Mouse (Mus musculus) forebrain, embryonic 13.5 days (tissue): ENCODE results near the gene R3hdm2. TPM values are rescaled to one million over a fixed set of nuclear protein-coding genes. Genes with fewer than 3 reads are reported as not detected.

Experiments
- ATAC-seq: fragments of 200-750 bp; cut with Nextera tagmentation; 2 replicates; pipeline ENCODE4 v1.8.0; 2017
- H3K27ac ChIP-seq: fragments of 300-500 bp; sonication (generic); 2 replicates; pipeline ENCODE4 v1.5.1; 2015; ENCODE audit warnings: inconsistent platforms, mild to moderate bottlenecking, moderate library complexity
- H3K27me3 ChIP-seq: fragments of 300-500 bp; sonication (generic); 2 replicates; pipeline ENCODE4 v1.6.1; 2015; ENCODE audit warnings: mild to moderate bottlenecking, inconsistent platforms
- H3K36me3 ChIP-seq: fragments of 300-500 bp; sonication (generic); 2 replicates; pipeline ENCODE4 v1.6.1; 2015; ENCODE audit warnings: mild to moderate bottlenecking, inconsistent platforms; ENCODE audit not compliant: poor library complexity, severe bottlenecking
- H3K4me1 ChIP-seq: fragments of 300-500 bp; sonication (generic); 2 replicates; pipeline ENCODE4 v1.6.1; 2015; ENCODE audit warnings: inconsistent platforms
- H3K4me2 ChIP-seq: fragments of 300-500 bp; sonication (generic); 2 replicates; pipeline ENCODE4 v1.6.1; 2015; ENCODE audit warnings: inconsistent platforms, mild to moderate bottlenecking, moderate library complexity
- H3K4me3 ChIP-seq: fragments of 300-500 bp; sonication (generic); 2 replicates; pipeline ENCODE4 v1.5.1; 2015; ENCODE audit warnings: mild to moderate bottlenecking, inconsistent platforms
- H3K9ac ChIP-seq: fragments of 300-500 bp; sonication (generic); 2 replicates; pipeline ENCODE4 v1.6.1; 2015; ENCODE audit warnings: mild to moderate bottlenecking, inconsistent platforms
- H3K9me3 ChIP-seq: fragments of 300-500 bp; sonication (generic); replicated peaks from 2 replicates; pipeline ENCODE4 v1.6.1; 2016; ENCODE audit warnings: inconsistent platforms
- WGBS: fragments of 180-500 bp; shearing (Covaris S2); methylation state at CpG from one replicate; pipeline ENCODE4 v1.1.7; 2015; 5-methylcytosine and 5-hydroxymethylcytosine counted together
- polyA plus RNA-seq: library from polyadenylated mRNA; unstranded; fragments of >200 nt; fragmentation: Nextera tagmentation; extraction: Ambion mirVana; gene quantifications from 2 replicates; pipeline ENCODE4 v1.2.1, GENCODE M21; 2015

The R3hdm2 gene
- polyA plus RNA-seq, 1 experiment from 2014 or later: 39.3 TPM

DNA sequence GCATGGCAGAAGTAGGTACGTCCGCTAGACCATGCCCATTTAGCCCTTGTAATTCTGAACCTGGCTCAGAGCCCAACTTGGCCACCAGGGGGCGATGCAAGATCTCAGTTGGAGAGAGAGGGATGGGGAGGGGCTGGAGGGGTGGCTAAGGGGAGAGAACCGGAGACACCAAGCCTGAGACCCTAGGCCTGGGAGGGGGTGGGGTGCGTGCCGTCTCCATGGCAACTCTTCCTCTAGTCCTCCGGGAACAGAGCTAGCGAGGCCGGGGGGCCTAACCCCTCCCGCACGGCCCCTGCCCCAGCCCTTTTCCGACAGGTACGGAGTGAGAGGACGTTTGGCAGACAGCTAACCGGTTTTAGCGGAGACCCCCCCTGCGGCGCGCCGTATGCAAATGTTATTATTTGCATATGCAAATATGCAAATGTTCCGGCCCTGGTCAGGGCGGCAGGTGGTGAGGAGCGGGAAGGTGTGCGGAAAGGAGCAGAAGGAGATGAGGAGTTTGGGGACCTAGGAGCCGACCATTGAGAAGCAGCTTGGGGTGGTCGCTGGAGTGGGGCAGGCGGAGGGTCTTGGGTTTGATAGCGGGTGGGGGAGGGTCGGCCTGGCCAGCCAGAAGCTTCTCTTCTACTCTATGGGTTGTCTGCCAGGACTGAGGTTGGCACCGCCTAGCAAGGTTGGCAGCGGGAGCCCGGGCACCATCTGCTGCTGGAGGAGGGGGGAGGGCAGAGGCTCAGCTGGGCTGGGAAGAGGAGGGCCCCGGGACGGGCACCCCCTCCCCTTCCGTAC lies 129.1 kb downstream of the R3hdm2 start:
- H3K4me3 ChIP-seq: peak overlapping the region; percentile 38
- ATAC-seq: peak; percentile 71
- H3K27me3 ChIP-seq: peaks cover 21% of the 10 kb centered on the region
- WGBS: under 1% methylated on average over 35 of the region's 35 CpGs
- peaks cover 61% of the 10 kb centered on the region for H3K4me1 ChIP-seq
- no peaks in the 10 kb centered on the region for H3K36me3 ChIP-seq
- H3K4me2 ChIP-seq: peak overlapping the region; percentile 89
- no peaks in the 10 kb centered on the region for H3K9me3 ChIP-seq
- peak overlapping the region; percentile 98 for H3K27ac ChIP-seq
- peak overlapping the region; percentile 59 for H3K9ac ChIP-seq

DNA sequence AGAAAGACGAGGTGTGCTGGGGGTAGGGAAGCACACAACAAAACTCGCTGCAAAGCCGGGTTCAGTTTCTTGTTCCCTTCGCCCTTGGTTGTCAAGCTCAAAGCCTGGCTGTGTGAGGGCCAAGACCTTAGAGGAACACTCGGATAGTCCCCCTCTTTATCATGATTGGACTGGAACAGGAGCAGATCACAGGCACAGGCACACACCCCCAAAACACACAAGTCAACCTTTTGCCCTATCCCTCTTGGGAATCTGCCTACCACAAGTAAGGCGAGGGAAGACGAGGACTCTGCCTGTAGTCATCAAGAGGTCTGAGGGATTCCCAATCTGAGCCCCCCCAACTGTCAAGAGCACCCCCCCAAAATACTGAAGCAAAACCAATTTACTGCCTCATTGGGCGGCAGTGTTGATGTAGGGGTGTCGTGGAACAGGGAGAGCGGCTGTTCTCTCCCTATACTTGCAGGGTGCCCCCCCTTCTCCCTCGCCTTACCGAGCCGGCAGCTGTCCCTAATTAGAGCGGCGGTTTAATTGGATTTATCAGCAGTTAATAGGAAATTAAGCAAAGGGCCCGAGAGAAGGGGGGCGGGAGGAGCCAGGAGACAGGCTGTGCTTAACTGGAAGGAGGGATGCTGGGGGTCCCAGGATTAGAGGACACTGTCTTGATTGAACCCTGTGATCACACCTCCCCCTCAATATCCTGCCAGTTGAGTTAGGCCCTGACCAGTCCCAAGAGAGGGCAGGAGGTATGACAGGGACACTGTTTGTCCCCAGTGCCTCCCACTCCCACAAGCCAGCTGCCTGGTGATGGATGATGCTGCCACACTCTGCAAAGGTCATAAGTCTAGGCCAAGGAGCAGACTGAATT lies 129.9 kb downstream of the R3hdm2 start:
- Histone ChIP-seq H3K9ac (peak overlapping the region; percentile 59), H3K4me2 (peak overlapping the region; percentile 89), H3K4me1 (peaks cover 69% of the 10 kb centered on the region), H3K4me3 (peak overlapping the region; percentile 38), H3K27me3 (peaks cover 29% of the 10 kb centered on the region), H3K36me3 (no peaks in the 10 kb centered on the region), H3K27ac (peak overlapping the region; percentile 98), H3K9me3 (no peaks in the 10 kb centered on the region)
- peak; percentile 28 for ATAC-seq
- under 1% methylated on average over 17 of the region's 17 CpGs for WGBS

DNA sequence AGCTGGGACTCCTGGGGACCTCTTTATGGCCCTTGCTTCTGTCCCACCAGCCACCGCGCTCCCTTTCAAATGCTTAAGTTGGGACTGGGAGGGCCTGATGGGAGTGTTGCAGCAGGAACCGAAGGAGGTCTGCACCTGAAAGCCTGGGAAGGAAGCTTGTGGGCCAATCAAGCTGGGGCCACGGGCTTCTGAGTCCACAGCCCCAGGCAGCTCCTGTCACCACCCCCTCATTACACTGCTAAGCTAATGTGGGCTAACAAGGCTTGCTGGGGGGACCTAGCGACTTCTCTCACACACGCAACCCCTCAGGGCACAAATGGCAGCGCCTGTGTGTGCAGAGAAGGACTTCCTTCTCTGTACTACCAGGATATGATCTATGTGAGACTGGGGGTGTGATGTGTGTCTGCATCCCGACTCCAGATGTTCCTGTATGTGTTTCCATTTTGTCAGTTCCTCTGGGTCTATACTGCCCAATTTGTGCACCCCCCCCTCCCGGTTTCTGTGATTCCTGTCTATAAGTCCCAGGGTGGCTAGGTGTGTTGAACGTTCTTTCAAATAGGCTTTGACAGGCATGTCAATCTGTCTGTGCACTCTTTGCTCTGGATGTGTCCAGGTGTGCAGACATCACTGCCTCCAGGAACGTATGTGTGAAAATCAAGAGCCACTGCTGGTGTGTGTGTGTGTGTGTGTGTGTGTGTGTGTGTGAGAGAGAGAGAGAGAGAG lies 130.9 kb downstream of the R3hdm2 start:
- Histone ChIP-seq H3K36me3 (no peaks in the 10 kb centered on the region), H3K9ac (peak overlapping the region; percentile 77), H3K27me3 (peaks cover 39% of the 10 kb centered on the region), H3K4me2 (peak overlapping the region; percentile 89), H3K27ac (peak overlapping the region; percentile 98), H3K9me3 (no peaks in the 10 kb centered on the region), H3K4me3 (peak overlapping the region; percentile 45), H3K4me1 (peaks cover 79% of the 10 kb centered on the region)
- WGBS: 4% methylated on average over 11 of the region's 11 CpGs
- no peak for ATAC-seq

DNA sequence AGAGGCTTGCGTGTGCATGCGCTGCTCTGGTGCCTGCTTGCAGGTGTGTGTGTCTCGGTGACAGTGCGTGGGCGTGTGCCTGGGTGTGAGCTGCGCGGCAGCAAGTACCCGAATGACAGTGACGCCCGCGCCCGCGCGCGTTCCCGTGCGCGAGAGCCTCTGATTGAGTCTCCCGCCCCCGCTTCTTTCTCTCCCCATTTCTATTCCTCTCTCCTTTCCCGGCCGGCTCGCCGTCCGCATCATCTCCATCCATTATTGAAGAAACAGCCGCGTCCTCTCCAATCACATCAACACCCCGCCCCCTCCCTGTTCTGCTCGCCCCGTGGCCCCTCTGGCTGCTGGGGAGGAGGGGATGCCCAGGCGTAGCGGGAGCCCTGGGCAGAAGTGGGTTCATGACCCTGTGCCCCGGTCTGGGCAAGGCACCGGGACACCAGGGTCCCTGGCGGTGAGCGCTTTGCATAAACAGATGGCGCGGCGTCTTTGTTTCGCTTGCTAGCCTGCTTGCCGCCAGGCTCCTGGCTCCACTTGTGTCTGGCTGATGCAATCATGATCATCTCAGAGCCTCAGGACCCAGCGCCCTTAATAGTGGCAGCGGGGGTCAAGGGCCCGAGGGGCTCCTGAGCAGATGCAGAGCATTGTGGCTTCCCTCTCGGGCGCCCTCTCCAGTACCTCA lies 131.6 kb downstream of the R3hdm2 start:
- Histone ChIP-seq H3K9ac (peak overlapping the region; percentile 77), H3K4me2 (peak overlapping the region; percentile 89), H3K9me3 (no peaks in the 10 kb centered on the region), H3K27me3 (peaks cover 45% of the 10 kb centered on the region), H3K27ac (peak overlapping the region; percentile 98), H3K4me3 (peak overlapping the region; percentile 45), H3K36me3 (no peaks in the 10 kb centered on the region), H3K4me1 (peaks cover 86% of the 10 kb centered on the region)
- no peak for ATAC-seq
- 0% methylated on average over 30 of the region's 46 CpGs for WGBS

DNA sequence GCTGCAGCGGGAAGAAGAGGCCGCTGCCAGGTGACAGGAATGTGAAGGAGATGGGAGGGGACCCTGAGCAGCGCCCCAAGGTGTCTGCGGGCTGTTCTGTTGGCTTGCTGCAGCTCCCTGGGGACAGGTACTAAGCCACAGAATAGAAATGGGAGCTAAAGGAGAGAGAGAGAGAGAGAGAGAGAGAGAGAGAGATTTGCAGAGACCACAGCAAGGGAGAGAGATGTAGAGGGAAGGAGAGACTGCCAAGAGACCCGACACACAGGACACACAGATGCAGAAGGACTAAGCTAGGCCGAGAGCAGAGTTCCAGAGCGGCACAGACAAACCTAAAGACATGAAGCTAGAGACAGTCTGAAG lies 132.2 kb downstream of the R3hdm2 start:
- Histone ChIP-seq H3K36me3 (peaks cover under 1% of the 10 kb centered on the region), H3K27me3 (peaks cover 44% of the 10 kb centered on the region), H3K4me2 (peak overlapping the region; percentile 89), H3K27ac (peak overlapping the region; percentile 98), H3K4me1 (peaks cover 91% of the 10 kb centered on the region), H3K9me3 (no peaks in the 10 kb centered on the region), H3K9ac (peak overlapping the region; percentile 77), H3K4me3 (peak overlapping the region; percentile 45)
- ATAC-seq: no peak
- WGBS: 2% methylated on average over 7 of the region's 7 CpGs

DNA sequence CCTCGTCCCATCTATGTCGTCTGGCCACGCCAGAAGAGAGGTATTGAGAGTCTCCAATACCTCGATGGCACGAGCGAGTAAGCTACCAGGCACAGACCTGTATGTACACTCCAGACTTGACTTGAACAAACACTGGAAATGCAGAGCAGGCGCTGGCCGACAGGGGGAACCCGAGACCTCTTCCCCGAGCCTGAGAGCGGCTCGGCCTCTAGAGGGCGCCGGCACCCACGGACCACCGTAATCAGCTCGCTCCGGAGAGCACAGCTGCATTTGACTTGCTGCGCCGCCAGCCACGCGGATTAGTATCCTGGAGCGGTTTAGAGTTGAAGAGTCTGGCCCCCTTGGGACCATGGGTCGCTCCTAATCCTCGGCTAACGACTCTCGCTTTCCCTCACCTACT lies 132.7 kb downstream of the R3hdm2 start:
- Histone ChIP-seq H3K4me1 (peaks cover 92% of the 10 kb centered on the region), H3K9ac (peak overlapping the region; percentile 77), H3K27ac (peak overlapping the region; percentile 98), H3K4me3 (peak overlapping the region; percentile 45), H3K27me3 (peaks cover 43% of the 10 kb centered on the region), H3K36me3 (peaks cover 6% of the 10 kb centered on the region), H3K9me3 (no peaks in the 10 kb centered on the region), H3K4me2 (peak overlapping the region; percentile 89)
- ATAC-seq: peak; percentile 17
- under 1% methylated on average over 27 of the region's 27 CpGs for WGBS

DNA sequence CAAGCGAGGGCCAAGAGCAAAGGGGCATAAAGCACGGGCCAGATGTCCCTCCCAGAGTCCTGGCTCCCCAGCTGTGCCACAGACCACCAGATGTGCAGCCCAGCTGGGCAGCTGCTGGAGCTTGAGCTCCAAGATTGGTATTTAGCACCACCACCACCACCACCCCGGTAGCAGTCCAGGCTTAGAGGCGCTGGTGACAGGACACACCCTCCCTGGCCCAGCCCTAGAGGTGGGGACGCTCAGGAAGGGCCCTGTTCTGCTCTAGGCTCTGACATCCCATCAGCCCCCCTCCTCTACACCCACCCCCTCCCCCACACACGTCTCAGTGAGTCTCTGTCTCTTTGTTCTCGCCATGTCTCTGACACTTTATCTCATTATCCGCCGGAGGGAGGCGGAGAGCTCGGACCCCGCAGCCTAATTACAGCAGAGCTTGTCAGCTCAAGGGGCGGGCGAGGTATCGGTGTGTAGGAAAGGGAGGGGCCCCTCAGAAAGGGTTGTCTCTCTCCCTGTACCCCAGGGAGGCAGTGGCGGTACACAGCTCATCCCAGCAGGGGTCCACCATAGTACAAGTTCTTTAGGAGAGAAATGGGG lies 133.5 kb downstream of the R3hdm2 start:
- WGBS: 0% methylated on average over 16 of the region's 16 CpGs
- Histone ChIP-seq H3K4me2 (peak overlapping the region; percentile 89), H3K27me3 (peaks cover 48% of the 10 kb centered on the region), H3K9me3 (no peaks in the 10 kb centered on the region), H3K9ac (peak overlapping the region; percentile 43), H3K4me1 (peaks cover 85% of the 10 kb centered on the region), H3K4me3 (peak overlapping the region; percentile 45), H3K36me3 (peaks cover 14% of the 10 kb centered on the region), H3K27ac (peak overlapping the region; percentile 78)
- ATAC-seq: no peak; the same call in 1 of the 2 replicates

DNA sequence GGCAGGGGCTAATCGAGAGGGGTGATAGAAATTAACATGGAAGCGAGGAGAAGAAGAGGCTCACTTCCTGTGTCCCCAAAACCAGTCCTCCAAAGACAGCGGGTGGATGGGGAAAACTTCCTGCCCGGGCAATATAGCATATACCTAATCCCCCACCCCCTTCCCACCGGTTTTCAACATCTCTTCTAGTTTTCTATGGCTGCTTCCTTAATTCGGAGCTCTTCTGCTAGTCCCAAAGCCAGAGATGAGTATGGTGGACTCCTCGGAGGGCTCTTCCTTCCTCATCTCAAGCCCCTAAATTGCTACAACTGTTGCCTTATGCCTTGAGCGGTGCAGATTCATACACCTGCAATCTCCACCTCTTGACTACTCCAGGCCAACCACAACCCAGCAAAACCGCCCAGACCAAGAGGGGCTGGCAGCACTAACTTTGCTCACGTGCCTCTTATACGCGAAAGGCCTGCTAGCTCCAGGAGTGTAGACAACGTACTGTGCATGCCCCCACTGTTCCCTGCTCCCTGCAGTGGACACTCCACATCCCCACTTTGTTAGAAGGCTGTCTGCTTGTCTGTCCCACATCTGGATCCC lies 134.1 kb downstream of the R3hdm2 start:
- Histone ChIP-seq H3K4me3 (peak overlapping the region; percentile 45; the same call in 1 of the 2 replicates), H3K4me2 (peak overlapping the region; percentile 89), H3K4me1 (peaks cover 80% of the 10 kb centered on the region), H3K9me3 (no peaks in the 10 kb centered on the region), H3K36me3 (peaks cover 20% of the 10 kb centered on the region), H3K27me3 (peaks cover 48% of the 10 kb centered on the region), H3K27ac (peak overlapping the region; percentile 78; the same call in 1 of the 2 replicates), H3K9ac (peak overlapping the region; percentile 43; the same call in 1 of the 2 replicates)
- WGBS: 9% methylated on average over 13 of the region's 13 CpGs
- no peak for ATAC-seq

DNA sequence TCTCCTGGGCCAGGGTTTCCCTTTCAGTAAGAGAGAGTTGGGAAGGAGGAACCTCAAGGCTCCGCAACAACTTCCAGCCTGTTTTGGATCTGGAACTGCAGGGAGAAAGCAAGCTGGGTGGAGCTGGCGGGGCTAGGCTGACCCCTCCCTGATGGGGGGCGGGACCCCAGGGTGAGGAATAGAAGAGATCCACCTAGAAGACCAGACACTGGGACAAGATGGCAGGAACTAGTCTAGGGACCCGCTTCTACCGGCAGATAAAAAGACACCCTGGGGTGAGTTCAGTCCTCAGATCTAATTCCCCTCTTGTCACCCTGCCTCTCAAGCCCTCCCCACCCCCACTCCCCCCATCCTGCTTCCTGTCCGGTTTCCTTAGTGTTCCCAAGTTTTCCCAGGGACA lies 134.6 kb downstream of the R3hdm2 start, which contains the start of gene Ndufa4l2:
Ndufa4l2 (plus strand) TSS at position 204 of the 400 bp plus-strand sequence.
- Histone ChIP-seq H3K9ac (peak within 1 kb of the TSS; percentile 43), H3K4me3 (peak within 1 kb of the TSS; percentile 45), H3K36me3 (peaks cover 25% of the 10 kb centered on the region), H3K4me1 (peaks cover 75% of the 10 kb centered on the region), H3K27me3 (peaks cover 48% of the 10 kb centered on the region), H3K27ac (peak within 1 kb of the TSS; percentile 78), H3K9me3 (no peaks in the 10 kb centered on the region), H3K4me2 (peak within 1 kb of the TSS; percentile 89)
- 17% methylated on average over 6 of the region's 6 CpGs for WGBS
- ATAC-seq: no peak

DNA sequence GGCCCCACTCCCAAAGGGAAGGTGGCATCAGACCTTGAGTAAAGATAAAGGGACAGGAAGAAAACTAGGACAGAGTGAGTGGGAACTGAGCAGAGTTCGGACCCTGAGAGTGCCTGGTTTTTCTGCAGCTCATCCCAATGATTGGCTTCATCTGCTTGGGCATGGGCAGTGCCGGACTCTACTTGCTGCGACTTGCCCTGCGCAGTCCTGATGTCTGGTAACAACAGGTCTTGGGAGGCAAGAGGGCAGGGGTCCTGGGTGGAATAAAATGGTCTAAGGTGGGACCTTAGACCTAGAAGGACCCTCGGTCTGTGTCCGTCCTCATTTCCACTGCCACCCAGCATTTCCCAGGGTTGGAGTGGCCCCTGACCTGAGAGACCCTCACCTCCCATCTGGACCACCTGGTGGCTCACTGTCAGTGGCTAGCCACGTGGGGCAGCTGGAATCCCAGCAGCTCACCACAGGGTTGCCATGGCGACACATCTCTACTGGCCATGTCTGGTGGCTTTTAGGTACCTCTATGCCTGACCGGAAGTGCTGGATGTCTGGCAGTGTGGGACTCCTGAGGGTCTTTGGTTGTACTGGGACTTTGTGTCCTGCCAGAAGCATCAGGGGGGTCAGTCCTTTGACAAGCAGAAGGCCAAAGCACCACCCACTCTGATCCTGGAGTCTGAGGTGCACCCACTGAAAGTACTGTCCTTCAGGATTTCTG lies 135.3 kb downstream of the R3hdm2 start:
- Histone ChIP-seq H3K4me3 (no peak overlapping the region), H3K9ac (no peak overlapping the region), H3K4me1 (peaks cover 68% of the 10 kb centered on the region), H3K4me2 (no peak overlapping the region; the same call in 1 of the 2 replicates), H3K9me3 (no peaks in the 10 kb centered on the region), H3K27ac (no peak overlapping the region), H3K36me3 (peaks cover 32% of the 10 kb centered on the region), H3K27me3 (peaks cover 50% of the 10 kb centered on the region)
- ATAC-seq: no peak
- 35% methylated on average over 9 of the region's 9 CpGs for WGBS
